Mouse (Mus musculus) kidney, embryonic 14.5 days (tissue): ENCODE measurements around the gene Zfp992. TPM values are rescaled to one million over a fixed set of nuclear protein-coding genes. Genes with fewer than 3 reads are reported as not detected.
"Not testable (repeated sequence)": the region's sequence is repeated elsewhere in the genome, so short reads cannot be mapped to it uniquely, and the experiment has no call there.

Experiments used
- ATAC-seq: fragments of 200-750 bp; cut with Nextera tagmentation; 2 replicates; pipeline ENCODE4 v1.8.0; 2017; ENCODE audit warnings: moderate number of reproducible peaks, mild to moderate bottlenecking, moderate TSS enrichment, moderate library complexity; ENCODE audit not compliant: low FRiP score, low TSS enrichment
- H3K27ac ChIP-seq: fragments of 300-500 bp; sonication (generic); 2 replicates; pipeline ENCODE4 v1.5.1; 2014; ENCODE audit warnings: low read depth, mild to moderate bottlenecking, low read length, moderate library complexity, mixed read lengths
- H3K27me3 ChIP-seq: fragments of 300-500 bp; sonication (generic); 2 replicates; pipeline ENCODE4 v1.6.1; 2014; ENCODE audit warnings: mild to moderate bottlenecking, low read length; ENCODE audit not compliant: control insufficient read depth, insufficient read depth
- H3K36me3 ChIP-seq: fragments of 300-500 bp; sonication (generic); 2 replicates; pipeline ENCODE4 v1.6.1; 2014; ENCODE audit warnings: low read length, mixed read lengths; ENCODE audit not compliant: control insufficient read depth, insufficient read depth
- H3K4me1 ChIP-seq: fragments of 300-500 bp; sonication (generic); 2 replicates; pipeline ENCODE4 v1.6.1; 2014; ENCODE audit warnings: low read length, mixed read lengths; ENCODE audit not compliant: control insufficient read depth, insufficient read depth
- H3K4me2 ChIP-seq: fragments of 300-500 bp; sonication (generic); replicated peaks from 2 replicates; pipeline ENCODE4 v1.6.1; 2014; ENCODE audit warnings: low read depth, mild to moderate bottlenecking, low read length
- H3K4me3 ChIP-seq: fragments of 300-500 bp; sonication (generic); 2 replicates; pipeline ENCODE4 v1.5.1; 2014; ENCODE audit warnings: mild to moderate bottlenecking, low read length
- H3K9ac ChIP-seq: fragments of 300-500 bp; sonication (generic); 2 replicates; pipeline ENCODE4 v1.6.1; 2014; ENCODE audit warnings: low read depth, mild to moderate bottlenecking, low read length, moderate library complexity
- H3K9me3 ChIP-seq: fragments of 300-500 bp; sonication (generic); 2 replicates; pipeline ENCODE4 v1.6.1; 2016; ENCODE audit warnings: low read length; ENCODE audit not compliant: control insufficient read depth
- WGBS: fragments of 180-500 bp; shearing (Covaris S2); extraction: QIAGEN DNeasy Blood & Tissue Kit; methylation state at CpG from one replicate; pipeline ENCODE4 v1.1.7; 2014; 5-methylcytosine and 5-hydroxymethylcytosine counted together
- polyA plus RNA-seq: library from polyadenylated mRNA; unstranded; fragments of >200 nt; fragmentation: Nextera tagmentation; extraction: Ambion mirVana; gene quantifications from 2 replicates; pipeline ENCODE4 v1.2.1, GENCODE M21; 2014

Gene Zfp992
- polyA plus RNA-seq, 1 experiment from 2014 or later = 5.1 TPM

- H3K4me2 ChIP-seq = no peak overlapping the region
Observed at GRCm38 (mm10) chr4:146494980-146495379, 46.2 kb downstream of the Zfp992 start.

DNA sequence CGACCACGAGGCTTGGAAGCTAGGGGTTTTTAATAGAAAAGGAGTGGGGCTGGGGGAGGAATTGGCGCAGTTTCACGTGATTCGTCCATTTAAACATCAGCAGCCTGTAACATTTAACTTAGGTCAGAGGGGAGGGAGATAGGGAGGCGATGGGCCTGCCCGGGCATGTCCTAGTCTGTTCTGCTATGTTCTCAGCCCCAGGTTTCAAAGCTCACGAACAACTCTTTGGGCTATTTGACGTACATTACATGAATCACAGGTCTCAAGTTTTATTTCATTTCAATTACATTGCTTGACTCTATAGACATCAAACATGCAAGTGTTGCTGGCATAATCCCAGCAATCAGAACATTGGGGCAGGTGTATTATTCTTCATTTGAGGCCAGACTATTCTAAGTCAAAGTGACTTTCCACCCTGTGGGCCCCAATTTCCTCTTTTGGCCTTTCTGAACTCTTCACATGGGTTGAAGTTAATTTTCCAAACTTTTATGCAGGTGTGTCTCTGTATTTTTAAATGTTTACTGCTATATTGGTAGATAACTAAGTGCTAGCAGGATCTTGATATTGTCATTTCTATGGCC lies 49.0 kb downstream of the Zfp992 start:
- H3K4me3 ChIP-seq, H3K27ac ChIP-seq, H3K36me3 ChIP-seq, H3K4me2 ChIP-seq, H3K4me1 ChIP-seq, H3K9ac ChIP-seq, ATAC-seq, H3K27me3 ChIP-seq: not testable (repeated sequence)
- peaks cover 51% of the 10 kb centered on the region for H3K9me3 ChIP-seq
- 86% methylated on average over 9 of the region's 9 CpGs for WGBS

More at GRCm38 (mm10) chr4:146494980-146495379, 46.2 kb downstream of the Zfp992 start:
- H3K27me3 ChIP-seq = no peaks in the 10 kb centered on the region
- WGBS = 68% methylated on average over 4 of the region's 4 CpGs
- no peak overlapping the region for H3K4me3 ChIP-seq
- H3K9me3 ChIP-seq = peaks cover 57% of the 10 kb centered on the region
- no peak overlapping the region for H3K9ac ChIP-seq
- peak; percentile 51; the same call in 1 of the 2 replicates for ATAC-seq
- H3K4me1 ChIP-seq = no peaks in the 10 kb centered on the region
- no peak overlapping the region for H3K27ac ChIP-seq
- no peaks in the 10 kb centered on the region for H3K36me3 ChIP-seq

DNA sequence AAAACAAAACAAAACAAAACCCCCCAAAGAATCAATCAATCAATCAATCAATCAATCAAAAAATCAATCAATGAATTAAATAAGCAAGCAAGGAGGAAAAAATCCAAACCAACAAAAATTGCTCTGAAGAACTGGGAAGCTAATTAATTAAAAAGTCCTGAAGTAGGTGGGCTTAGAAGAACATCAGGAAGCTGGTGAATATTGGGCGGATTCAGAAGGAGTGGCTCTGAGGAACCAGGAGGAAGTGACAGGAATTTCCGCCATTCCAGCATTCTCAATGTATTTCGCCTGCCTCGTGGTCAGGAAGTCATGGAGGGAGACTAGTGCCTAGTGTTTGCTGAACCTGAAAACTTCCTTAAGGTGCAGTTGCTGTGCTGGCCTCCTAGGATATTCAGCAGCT lies 52.9 kb downstream of the Zfp992 start, which contains the start of gene Zfp981:
Gene Zfp981, plus strand, starts transcription at position 301 of the 400 bp plus-strand sequence.
- H3K4me2 ChIP-seq, H3K9ac ChIP-seq, H3K4me3 ChIP-seq, H3K27me3 ChIP-seq, H3K4me1 ChIP-seq, H3K36me3 ChIP-seq, ATAC-seq, H3K27ac ChIP-seq: not testable (repeated sequence)
- H3K9me3 ChIP-seq = peaks cover 26% of the 10 kb centered on the region
- 93% methylated on average over 4 of the region's 4 CpGs for WGBS

DNA sequence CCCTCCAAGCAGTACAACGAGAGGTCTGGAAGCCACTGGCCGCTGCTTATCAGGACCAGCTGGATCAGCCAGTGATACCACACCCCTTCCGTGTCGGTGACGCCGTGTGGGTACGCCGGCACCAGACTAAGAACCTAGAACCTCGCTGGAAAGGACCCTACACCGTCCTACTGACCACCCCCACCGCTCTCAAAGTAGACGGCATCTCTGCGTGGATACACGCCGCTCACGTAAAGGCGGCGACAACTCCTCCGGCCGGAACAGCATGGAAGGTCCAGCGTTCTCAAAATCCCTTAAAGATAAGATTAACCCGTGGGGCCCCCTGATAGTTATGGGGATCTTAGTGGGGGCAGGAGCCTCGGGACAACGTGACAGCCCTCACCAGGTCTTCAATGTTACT lies 60.2 kb downstream of the Zfp992 start:
- not testable (repeated sequence) for H3K27ac ChIP-seq, H3K9ac ChIP-seq, H3K4me2 ChIP-seq, H3K27me3 ChIP-seq, H3K4me3 ChIP-seq, H3K9me3 ChIP-seq, ATAC-seq, H3K36me3 ChIP-seq, H3K4me1 ChIP-seq
- 94% methylated on average over 18 of the region's 24 CpGs for WGBS

GRCm38 (mm10) chr4:146511871-146512270 lies 63.0 kb downstream of the Zfp992 start:
- not testable (repeated sequence) for H3K4me3 ChIP-seq, H3K4me2 ChIP-seq, H3K27me3 ChIP-seq, ATAC-seq, H3K4me1 ChIP-seq, H3K36me3 ChIP-seq, H3K9ac ChIP-seq, H3K27ac ChIP-seq
- peaks cover 22% of the 10 kb centered on the region for H3K9me3 ChIP-seq

GRCm38 (mm10) chr4:146516474-146516873 lies 67.7 kb downstream of the Zfp992 start:
- ATAC-seq = no peak
- Histone ChIP-seq H3K27ac (no peak overlapping the region), H3K36me3 (no peaks in the 10 kb centered on the region), H3K4me3 (no peak overlapping the region), H3K4me1 (no peaks in the 10 kb centered on the region), H3K9ac (no peak overlapping the region), H3K9me3 (peaks cover 49% of the 10 kb centered on the region), H3K27me3 (no peaks in the 10 kb centered on the region), H3K4me2 (no peak overlapping the region)
- 56% methylated on average over 1 of the region's 1 CpGs for WGBS

DNA sequence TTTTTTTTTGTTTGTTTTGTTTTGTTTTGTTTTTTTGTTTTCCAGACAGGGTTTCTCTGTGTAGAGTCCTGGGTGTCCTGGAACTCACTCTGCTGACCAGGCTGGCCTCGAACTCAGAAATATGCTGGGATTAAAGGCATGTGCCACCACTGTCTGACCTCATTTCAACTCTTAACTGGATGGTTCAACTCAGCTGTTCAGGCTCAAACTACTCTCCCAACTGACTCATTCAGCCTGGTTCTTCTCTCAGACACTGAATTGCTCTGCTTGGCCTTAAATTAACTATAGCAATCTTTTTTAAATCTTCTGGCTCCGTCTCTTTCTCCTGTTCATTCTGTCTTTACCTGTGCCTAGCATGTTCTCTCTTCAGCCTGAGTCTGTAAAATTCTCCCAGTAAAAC lies 68.3 kb downstream of the Zfp992 start:
- peaks cover 50% of the 10 kb centered on the region for H3K9me3 ChIP-seq
- ATAC-seq, H3K4me1 ChIP-seq, H3K36me3 ChIP-seq, H3K4me3 ChIP-seq, H3K27me3 ChIP-seq, H3K4me2 ChIP-seq, H3K27ac ChIP-seq, H3K9ac ChIP-seq: not testable (repeated sequence)
- WGBS = 60% methylated on average over 2 of the region's 2 CpGs

Other genes starting within 250 kb of the Zfp992 start
- 0.13 TPM in 1 of 2 replicates, not detected in the other for gene Zfp981, start 53.0 kb downstream of the Zfp992 start, polyA plus RNA-seq
- 2.7 and 5.3 TPM in 2 replicates for gene Zfp993, start 161.9 kb downstream of the Zfp992 start, polyA plus RNA-seq